Mouse (Mus musculus): ENCODE measurements around the gene Hoxa10. TPM values are rescaled to one million over a fixed set of nuclear protein-coding genes. Genes with fewer than 3 reads are reported as not detected.

The Hoxa10 gene
- polyA plus RNA-seq, 1 experiment from 2014 or later = not detected

- Histone ChIP-seq H3K27me3 (ENCODE audit: control insufficient read depth, insufficient read depth, low read length) (peaks cover 81% of the 10 kb centered on the region), H3K9ac (replicated peaks; ENCODE audit: low read depth, low read length) (no peak overlapping the region), H3K36me3 (ENCODE audit: control insufficient read depth, insufficient read depth, low read length) (no peaks in the 10 kb centered on the region), H3K4me2 (replicated peaks; ENCODE audit: low read depth, low read length) (no peak overlapping the region), H3K27ac (ENCODE audit: low read length) (no peak overlapping the region), H3K4me1 (ENCODE audit: control insufficient read depth, insufficient read depth, low read length) (no peaks in the 10 kb centered on the region), H3K4me3 (ENCODE audit: low read depth, low read length) (no peak overlapping the region), H3K9me3 (ENCODE audit: control insufficient read depth, low read depth, low read length) (no peaks in the 10 kb centered on the region)
- no peak for ATAC-seq (ENCODE audit: insufficient number of reproducible peaks, insufficient read depth, low FRiP score, low read depth)
- WGBS = 2% methylated on average over 22 of the region's 22 CpGs
Measured at GRCm38 (mm10) chr6:52273656-52274280, 33.1 kb upstream of the Hoxa10 start.

GRCm38 (mm10) chr6:52272766-52273655 is 32.4 kb upstream of the Hoxa10 start:
- Histone ChIP-seq H3K9me3 (ENCODE audit: control insufficient read depth, low read depth, low read length) (no peaks in the 10 kb centered on the region), H3K4me3 (ENCODE audit: low read depth, low read length) (no peak overlapping the region), H3K36me3 (ENCODE audit: control insufficient read depth, insufficient read depth, low read length) (no peaks in the 10 kb centered on the region), H3K4me2 (replicated peaks; ENCODE audit: low read depth, low read length) (no peak overlapping the region), H3K27me3 (ENCODE audit: control insufficient read depth, insufficient read depth, low read length) (peaks cover 86% of the 10 kb centered on the region), H3K9ac (replicated peaks; ENCODE audit: low read depth, low read length) (no peak overlapping the region), H3K4me1 (ENCODE audit: control insufficient read depth, insufficient read depth, low read length) (no peaks in the 10 kb centered on the region), H3K27ac (ENCODE audit: low read length) (no peak overlapping the region)
- 11% methylated on average over 22 of the region's 22 CpGs for WGBS
- no peak for ATAC-seq (ENCODE audit: insufficient number of reproducible peaks, insufficient read depth, low FRiP score, low read depth)

- no peak overlapping the region for H3K27ac ChIP-seq (ENCODE audit: low read length)
- no peak overlapping the region for H3K4me3 ChIP-seq (ENCODE audit: low read depth, low read length)
- no peak overlapping the region for H3K9ac ChIP-seq (replicated peaks; ENCODE audit: low read depth, low read length)
- no peaks in the 10 kb centered on the region for H3K4me1 ChIP-seq (ENCODE audit: control insufficient read depth, insufficient read depth, low read length)
- no peaks in the 10 kb centered on the region for H3K9me3 ChIP-seq (ENCODE audit: control insufficient read depth, low read depth, low read length)
- peaks cover 84% of the 10 kb centered on the region for H3K27me3 ChIP-seq (ENCODE audit: control insufficient read depth, insufficient read depth, low read length)
- ATAC-seq (ENCODE audit: insufficient number of reproducible peaks, insufficient read depth, low FRiP score, low read depth) = no peak
- no peak overlapping the region for H3K4me2 ChIP-seq (replicated peaks; ENCODE audit: low read depth, low read length)
- no peaks in the 10 kb centered on the region for H3K36me3 ChIP-seq (ENCODE audit: control insufficient read depth, insufficient read depth, low read length)
- WGBS = 5% methylated on average over 23 of the region's 23 CpGs
Measured at GRCm38 (mm10) chr6:52270494-52271480, 30.1 kb upstream of the Hoxa10 start.

GRCm38 (mm10) chr6:52268756-52269155 is 28.1 kb upstream of the Hoxa10 start:
- Histone ChIP-seq H3K4me2 (replicated peaks; ENCODE audit: low read depth, low read length) (no peak overlapping the region), H3K36me3 (ENCODE audit: control insufficient read depth, insufficient read depth, low read length) (no peaks in the 10 kb centered on the region), H3K9me3 (ENCODE audit: control insufficient read depth, low read depth, low read length) (no peaks in the 10 kb centered on the region), H3K27ac (ENCODE audit: low read length) (no peak overlapping the region), H3K4me3 (ENCODE audit: low read depth, low read length) (no peak overlapping the region), H3K4me1 (ENCODE audit: control insufficient read depth, insufficient read depth, low read length) (no peaks in the 10 kb centered on the region), H3K9ac (replicated peaks; ENCODE audit: low read depth, low read length) (no peak overlapping the region), H3K27me3 (ENCODE audit: control insufficient read depth, insufficient read depth, low read length) (peaks cover 89% of the 10 kb centered on the region)
- WGBS = 0% methylated on average over 3 of the region's 3 CpGs
- ATAC-seq (ENCODE audit: insufficient number of reproducible peaks, insufficient read depth, low FRiP score, low read depth) = no peak

- Histone ChIP-seq H3K4me2 (replicated peaks; ENCODE audit: low read depth, low read length) (no peak overlapping the region), H3K27me3 (ENCODE audit: control insufficient read depth, insufficient read depth, low read length) (peaks cover 89% of the 10 kb centered on the region), H3K9ac (replicated peaks; ENCODE audit: low read depth, low read length) (no peak overlapping the region), H3K4me1 (ENCODE audit: control insufficient read depth, insufficient read depth, low read length) (no peaks in the 10 kb centered on the region), H3K36me3 (ENCODE audit: control insufficient read depth, insufficient read depth, low read length) (no peaks in the 10 kb centered on the region), H3K9me3 (ENCODE audit: control insufficient read depth, low read depth, low read length) (no peaks in the 10 kb centered on the region), H3K4me3 (ENCODE audit: low read depth, low read length) (no peak overlapping the region), H3K27ac (ENCODE audit: low read length) (no peak overlapping the region)
- no peak for ATAC-seq (ENCODE audit: insufficient number of reproducible peaks, insufficient read depth, low FRiP score, low read depth)
- 2% methylated on average over 7 of the region's 7 CpGs for WGBS
Measured at GRCm38 (mm10) chr6:52268341-52268740, 27.7 kb upstream of the Hoxa10 start.

- Histone ChIP-seq H3K27ac (ENCODE audit: low read length) (no peak overlapping the region), H3K36me3 (ENCODE audit: control insufficient read depth, insufficient read depth, low read length) (no peaks in the 10 kb centered on the region), H3K4me1 (ENCODE audit: control insufficient read depth, insufficient read depth, low read length) (no peaks in the 10 kb centered on the region), H3K4me3 (ENCODE audit: low read depth, low read length) (no peak overlapping the region), H3K9me3 (ENCODE audit: control insufficient read depth, low read depth, low read length) (no peaks in the 10 kb centered on the region), H3K27me3 (ENCODE audit: control insufficient read depth, insufficient read depth, low read length) (peaks cover 88% of the 10 kb centered on the region), H3K9ac (replicated peaks; ENCODE audit: low read depth, low read length) (no peak overlapping the region), H3K4me2 (replicated peaks; ENCODE audit: low read depth, low read length) (no peak overlapping the region)
- ATAC-seq (ENCODE audit: insufficient number of reproducible peaks, insufficient read depth, low FRiP score, low read depth) = no peak
- 6% methylated on average over 3 of the region's 3 CpGs for WGBS
Measured at GRCm38 (mm10) chr6:52267691-52268090, 27.0 kb upstream of the Hoxa10 start.

GRCm38 (mm10) chr6:52267221-52267620 is 26.6 kb upstream of the Hoxa10 start:
- H3K9me3 ChIP-seq (ENCODE audit: control insufficient read depth, low read depth, low read length) = no peaks in the 10 kb centered on the region
- no peak overlapping the region for H3K27ac ChIP-seq (ENCODE audit: low read length)
- H3K4me1 ChIP-seq (ENCODE audit: control insufficient read depth, insufficient read depth, low read length) = no peaks in the 10 kb centered on the region
- H3K4me2 ChIP-seq (replicated peaks; ENCODE audit: low read depth, low read length) = no peak overlapping the region
- WGBS = 17% methylated on average over 5 of the region's 5 CpGs
- H3K9ac ChIP-seq (replicated peaks; ENCODE audit: low read depth, low read length) = no peak overlapping the region
- H3K27me3 ChIP-seq (ENCODE audit: control insufficient read depth, insufficient read depth, low read length) = peaks cover 86% of the 10 kb centered on the region
- no peak for ATAC-seq (ENCODE audit: insufficient number of reproducible peaks, insufficient read depth, low FRiP score, low read depth)
- no peaks in the 10 kb centered on the region for H3K36me3 ChIP-seq (ENCODE audit: control insufficient read depth, insufficient read depth, low read length)
- H3K4me3 ChIP-seq (ENCODE audit: low read depth, low read length) = no peak overlapping the region

- no peak overlapping the region for H3K9ac ChIP-seq (replicated peaks; ENCODE audit: low read depth, low read length)
- no peaks in the 10 kb centered on the region for H3K9me3 ChIP-seq (ENCODE audit: control insufficient read depth, low read depth, low read length)
- no peaks in the 10 kb centered on the region for H3K36me3 ChIP-seq (ENCODE audit: control insufficient read depth, insufficient read depth, low read length)
- WGBS = 3% methylated on average over 9 of the region's 9 CpGs
- H3K27ac ChIP-seq (ENCODE audit: low read length) = no peak overlapping the region
- peaks cover 81% of the 10 kb centered on the region for H3K27me3 ChIP-seq (ENCODE audit: control insufficient read depth, insufficient read depth, low read length)
- no peak overlapping the region for H3K4me2 ChIP-seq (replicated peaks; ENCODE audit: low read depth, low read length)
- H3K4me3 ChIP-seq (ENCODE audit: low read depth, low read length) = no peak overlapping the region
- no peaks in the 10 kb centered on the region for H3K4me1 ChIP-seq (ENCODE audit: control insufficient read depth, insufficient read depth, low read length)
- no peak for ATAC-seq (ENCODE audit: insufficient number of reproducible peaks, insufficient read depth, low FRiP score, low read depth)
Measured at GRCm38 (mm10) chr6:52266666-52266985, 26.0 kb upstream of the Hoxa10 start.

Data from stomach, embryonic 14.5 days (tissue).